Mouse (Mus musculus): ENCODE data around the gene Abhd4. TPM values are rescaled to one million over a fixed set of nuclear protein-coding genes. Genes with fewer than 3 reads are reported as not detected.
A peak's percentile ranks its signal among the peaks of the same experiment; 100 is the strongest.
"Not testable (repeated sequence)": the region's sequence is repeated elsewhere in the genome, so short reads cannot be mapped to it uniquely, and the experiment has no call there.

Gene Abhd4
- polyA plus RNA-seq, 1 experiment from 2014 or later, result 54.3 TPM

GRCm38 (mm10) chr14:54224484-54225467, 29.2 kb upstream of the Abhd4 start:
- Histone ChIP-seq H3K9ac (replicated peaks; ENCODE audit: low read depth, low read length) (no peak overlapping the region), H3K9me3 (ENCODE audit: control insufficient read depth, low read depth, low read length) (no peaks in the 10 kb centered on the region), H3K27me3 (ENCODE audit: control insufficient read depth, insufficient read depth, low read length) (no peaks in the 10 kb centered on the region), H3K27ac (ENCODE audit: low read length) (no peak overlapping the region), H3K4me2 (replicated peaks; ENCODE audit: low read depth, low read length) (no peak overlapping the region), H3K36me3 (ENCODE audit: control insufficient read depth, insufficient read depth, low read length) (no peaks in the 10 kb centered on the region), H3K4me3 (ENCODE audit: low read depth, low read length) (no peak overlapping the region), H3K4me1 (ENCODE audit: control insufficient read depth, insufficient read depth, low read length) (peaks cover 15% of the 10 kb centered on the region)
- WGBS, result 47% methylated on average over 16 of the region's 16 CpGs
- no peak for ATAC-seq (ENCODE audit: insufficient number of reproducible peaks, insufficient read depth, low FRiP score, low read depth)

GRCm38 (mm10) chr14:54225725-54226124, 28.3 kb upstream of the Abhd4 start:
- Histone ChIP-seq H3K27ac (ENCODE audit: low read length) (no peak overlapping the region), H3K4me3 (ENCODE audit: low read depth, low read length) (no peak overlapping the region), H3K36me3 (ENCODE audit: control insufficient read depth, insufficient read depth, low read length) (no peaks in the 10 kb centered on the region), H3K4me2 (replicated peaks; ENCODE audit: low read depth, low read length) (no peak overlapping the region), H3K9ac (replicated peaks; ENCODE audit: low read depth, low read length) (no peak overlapping the region), H3K27me3 (ENCODE audit: control insufficient read depth, insufficient read depth, low read length) (no peaks in the 10 kb centered on the region), H3K4me1 (ENCODE audit: control insufficient read depth, insufficient read depth, low read length) (peaks cover 15% of the 10 kb centered on the region), H3K9me3 (ENCODE audit: control insufficient read depth, low read depth, low read length) (no peaks in the 10 kb centered on the region)
- WGBS, result 86% methylated on average over 11 of the region's 11 CpGs
- no peak for ATAC-seq (ENCODE audit: insufficient number of reproducible peaks, insufficient read depth, low FRiP score, low read depth)

- Histone ChIP-seq H3K27ac (ENCODE audit: low read length) (no peak overlapping the region; the same call in 1 of the 2 replicates), H3K4me2 (replicated peaks; ENCODE audit: low read depth, low read length) (peak overlapping the region; percentile 42), H3K36me3 (ENCODE audit: control insufficient read depth, insufficient read depth, low read length) (no peaks in the 10 kb centered on the region), H3K9me3 (ENCODE audit: control insufficient read depth, low read depth, low read length) (no peaks in the 10 kb centered on the region), H3K4me3 (ENCODE audit: low read depth, low read length) (no peak overlapping the region), H3K27me3 (ENCODE audit: control insufficient read depth, insufficient read depth, low read length) (no peaks in the 10 kb centered on the region), H3K9ac (replicated peaks; ENCODE audit: low read depth, low read length) (no peak overlapping the region), H3K4me1 (ENCODE audit: control insufficient read depth, insufficient read depth, low read length) (peaks cover 15% of the 10 kb centered on the region)
- peak; percentile 72; the same call in 1 of the 2 replicates for ATAC-seq (ENCODE audit: insufficient number of reproducible peaks, insufficient read depth, low FRiP score, low read depth)
- 25% methylated on average over 16 of the region's 16 CpGs for WGBS
Measured at GRCm38 (mm10) chr14:54226911-54227811, 26.8 kb upstream of the Abhd4 start.

GRCm38 (mm10) chr14:54227911-54228451, 26.0 kb upstream of the Abhd4 start:
- peak; percentile 30; the same call in 1 of the 2 replicates for ATAC-seq (ENCODE audit: insufficient number of reproducible peaks, insufficient read depth, low FRiP score, low read depth)
- WGBS, result under 1% methylated on average over 10 of the region's 10 CpGs
- H3K4me1 ChIP-seq (ENCODE audit: control insufficient read depth, insufficient read depth, low read length), result peaks cover 19% of the 10 kb centered on the region

GRCm38 (mm10) chr14:54228501-54228900, 25.5 kb upstream of the Abhd4 start:
- Histone ChIP-seq H3K27me3 (ENCODE audit: control insufficient read depth, insufficient read depth, low read length) (no peaks in the 10 kb centered on the region), H3K27ac (ENCODE audit: low read length) (no peak overlapping the region)

More at GRCm38 (mm10) chr14:54227911-54228451, 26.0 kb upstream of the Abhd4 start:
- H3K27me3 ChIP-seq (ENCODE audit: control insufficient read depth, insufficient read depth, low read length), result no peaks in the 10 kb centered on the region
- peak overlapping the region; percentile 15; the same call in 1 of the 2 replicates for H3K4me3 ChIP-seq (ENCODE audit: low read depth, low read length)
- H3K36me3 ChIP-seq (ENCODE audit: control insufficient read depth, insufficient read depth, low read length), result no peaks in the 10 kb centered on the region
- H3K9ac ChIP-seq (replicated peaks; ENCODE audit: low read depth, low read length), result no peak overlapping the region
- H3K27ac ChIP-seq (ENCODE audit: low read length), result no peak overlapping the region
- no peaks in the 10 kb centered on the region for H3K9me3 ChIP-seq (ENCODE audit: control insufficient read depth, low read depth, low read length)
- peak overlapping the region; percentile 42 for H3K4me2 ChIP-seq (replicated peaks; ENCODE audit: low read depth, low read length)

GRCm38 (mm10) chr14:54228933-54229713, 24.9 kb upstream of the Abhd4 start:
- Histone ChIP-seq H3K27ac (ENCODE audit: low read length) (no peak overlapping the region), H3K36me3 (ENCODE audit: control insufficient read depth, insufficient read depth, low read length) (no peaks in the 10 kb centered on the region), H3K9me3 (ENCODE audit: control insufficient read depth, low read depth, low read length) (no peaks in the 10 kb centered on the region), H3K9ac (replicated peaks; ENCODE audit: low read depth, low read length) (no peak overlapping the region), H3K4me2 (replicated peaks; ENCODE audit: low read depth, low read length) (peak overlapping the region; percentile 8; the same call in 1 of the 2 replicates), H3K4me3 (ENCODE audit: low read depth, low read length) (no peak overlapping the region), H3K4me1 (ENCODE audit: control insufficient read depth, insufficient read depth, low read length) (peaks cover 29% of the 10 kb centered on the region), H3K27me3 (ENCODE audit: control insufficient read depth, insufficient read depth, low read length) (no peaks in the 10 kb centered on the region)
- WGBS, result 18% methylated on average over 25 of the region's 25 CpGs
- ATAC-seq (ENCODE audit: insufficient number of reproducible peaks, insufficient read depth, low FRiP score, low read depth), result no peak

More at GRCm38 (mm10) chr14:54228501-54228900, 25.5 kb upstream of the Abhd4 start:
- Histone ChIP-seq H3K4me1 (ENCODE audit: control insufficient read depth, insufficient read depth, low read length) (peaks cover 24% of the 10 kb centered on the region), H3K4me2 (replicated peaks; ENCODE audit: low read depth, low read length) (peak overlapping the region; percentile 42; the same call in 1 of the 2 replicates), H3K9ac (replicated peaks; ENCODE audit: low read depth, low read length) (no peak overlapping the region), H3K9me3 (ENCODE audit: control insufficient read depth, low read depth, low read length) (no peaks in the 10 kb centered on the region), H3K36me3 (ENCODE audit: control insufficient read depth, insufficient read depth, low read length) (no peaks in the 10 kb centered on the region), H3K4me3 (ENCODE audit: low read depth, low read length) (no peak overlapping the region)
- ATAC-seq (ENCODE audit: insufficient number of reproducible peaks, insufficient read depth, low FRiP score, low read depth), result no peak
- 26% methylated on average over 7 of the region's 7 CpGs for WGBS

GRCm38 (mm10) chr14:54229849-54230248, 24.1 kb upstream of the Abhd4 start:
- H3K36me3 ChIP-seq (ENCODE audit: control insufficient read depth, insufficient read depth, low read length); H3K4me3 ChIP-seq (ENCODE audit: low read depth, low read length); ATAC-seq (ENCODE audit: insufficient number of reproducible peaks, insufficient read depth, low FRiP score, low read depth); H3K4me2 ChIP-seq (replicated peaks; ENCODE audit: low read depth, low read length); H3K27me3 ChIP-seq (ENCODE audit: control insufficient read depth, insufficient read depth, low read length); H3K9me3 ChIP-seq (ENCODE audit: control insufficient read depth, low read depth, low read length); H3K27ac ChIP-seq (ENCODE audit: low read length); H3K9ac ChIP-seq (replicated peaks; ENCODE audit: low read depth, low read length): not testable (repeated sequence)
- 78% methylated on average over 3 of the region's 4 CpGs for WGBS
- H3K4me1 ChIP-seq (ENCODE audit: control insufficient read depth, insufficient read depth, low read length), result peaks cover 23% of the 10 kb centered on the region; the same call in 1 of the 2 replicates
